In genomic region chr11:100575484-100575855, GRCm38 (mm10) we compare ENCODE assay signal across 8 mouse cellular contexts. TPM values are rescaled to one million over a fixed set of nuclear protein-coding genes. Genes with fewer than 3 reads are reported as not detected.
DNase-seq lines count a peak whose midpoint lies in the region; ATAC-seq and TF ChIP-seq lines count a peak whose summit lies in the region.

No protein-coding gene starts in this region.

- no peak for TF ChIP-seq CTCF in spleen, adult 2 months (IDR thresholded peaks at IDR 0.05; ENCODE audit: extremely low read depth, insufficient read depth, insufficient read length, insufficient replicate concordance)

- no peak for ATAC-seq in erythroblast, adult 5-6 weeks (replicated peaks; ENCODE audit: low FRiP score, poor library complexity, severe bottlenecking)
- peak; percentile 4; the same call in 1 of the 2 replicates for ATAC-seq in intestine, embryonic 16.5 days

- H3K27ac ChIP-seq in spleen, adult 2 months (ENCODE audit: insufficient read depth, low read length): peak overlapping the region; percentile 98
- peak overlapping the region; percentile 43 for H3K27ac ChIP-seq in intestine, embryonic 16.5 days (ENCODE audit: low read length)
- H3K27ac ChIP-seq in midbrain, embryonic 10.5 days (replicated peaks): peak overlapping the region; percentile 80

- peak overlapping the region; percentile 65 for H3K4me2 ChIP-seq in intestine, embryonic 16.5 days (ENCODE audit: low read depth, low read length)

- peaks cover 24% of the 10 kb centered on the region for H3K36me3 ChIP-seq in erythroblast, embryonic 14.5 days (ENCODE audit: control insufficient read depth)
- H3K36me3 ChIP-seq in spleen, adult 2 months (ENCODE audit: control insufficient read depth, insufficient read depth, low read length): peaks cover 24% of the 10 kb centered on the region
- peaks cover 3% of the 10 kb centered on the region; the same call in 1 of the 2 replicates for H3K36me3 ChIP-seq in intestine, embryonic 16.5 days (ENCODE audit: control insufficient read depth, insufficient read depth, low read length)
- H3K36me3 ChIP-seq in midbrain, embryonic 10.5 days: peaks cover 39% of the 10 kb centered on the region

- peak overlapping the region; percentile 71 for H3K9ac ChIP-seq in intestine, embryonic 16.5 days (ENCODE audit: low read depth, low read length)

- H3K9me3 ChIP-seq in erythroblast, embryonic 14.5 days (ENCODE audit: control insufficient read depth, low read length): no peaks in the 10 kb centered on the region
- H3K9me3 ChIP-seq in intestine, embryonic 16.5 days (ENCODE audit: control insufficient read depth, low read length): no peaks in the 10 kb centered on the region
- no peaks in the 10 kb centered on the region for H3K9me3 ChIP-seq in midbrain, embryonic 10.5 days (replicated peaks)

- TF ChIP-seq POLR2A in spleen, adult 2 months (IDR thresholded peaks at IDR 0.05; ENCODE audit: low read depth, low read length): no peak

- H3K27me3 ChIP-seq in erythroblast, embryonic 14.5 days (ENCODE audit: control insufficient read depth): peaks cover 5% of the 10 kb centered on the region
- no peaks in the 10 kb centered on the region for H3K27me3 ChIP-seq in spleen, adult 2 months (ENCODE audit: control insufficient read depth, insufficient read depth, low read length)
- H3K27me3 ChIP-seq in intestine, embryonic 16.5 days (replicated peaks; ENCODE audit: control insufficient read depth, insufficient read depth, low read length): no peaks in the 10 kb centered on the region; the same call in 1 of the 2 replicates
- peaks cover 37% of the 10 kb centered on the region for H3K27me3 ChIP-seq in midbrain, embryonic 10.5 days (ENCODE audit: low read depth, poor library complexity, severe bottlenecking)

- peaks cover 27% of the 10 kb centered on the region for H3K4me1 ChIP-seq in erythroblast, embryonic 14.5 days (ENCODE audit: control insufficient read depth)
- peaks cover 44% of the 10 kb centered on the region for H3K4me1 ChIP-seq in spleen, adult 2 months (ENCODE audit: control insufficient read depth, insufficient read depth, insufficient read length)
- H3K4me1 ChIP-seq in intestine, embryonic 16.5 days (ENCODE audit: control insufficient read depth, insufficient read depth, low read length): peaks cover 10% of the 10 kb centered on the region
- H3K4me1 ChIP-seq in midbrain, embryonic 10.5 days: peaks cover 35% of the 10 kb centered on the region

- WGBS in spleen, adult 2 months: 24% methylated on average over 2 of the region's 2 CpGs
- 42% methylated on average over 2 of the region's 2 CpGs for WGBS in intestine, embryonic 16.5 days
- 21% methylated on average over 2 of the region's 2 CpGs for WGBS in midbrain, embryonic 10.5 days

- H3K4me3 ChIP-seq in erythroblast, embryonic 14.5 days (replicated peaks): peak overlapping the region; percentile 69
- peak overlapping the region; percentile 96 for H3K4me3 ChIP-seq in spleen, adult 2 months (ENCODE audit: extremely low read depth, insufficient read depth, insufficient read length)
- H3K4me3 ChIP-seq in intestine, embryonic 16.5 days (ENCODE audit: low read length): peak overlapping the region; percentile 63
- peak overlapping the region; percentile 80 for H3K4me3 ChIP-seq in midbrain, embryonic 10.5 days

- DNase-seq in spleen, adult 2 months (ENCODE audit: low read depth in 1 of 2, low spot score in 2 of 2): no peak
- no peak for DNase-seq in spleen, postnatal 14 days (ENCODE audit: low spot score in 2 of 2)
- peak; percentile 25 for DNase-seq in midbrain, embryonic 10.5 days (ENCODE audit: low spot score)
- DNase-seq in gastrocnemius, adult 18-20 months (ENCODE audit: low spot score): no peak
- DNase-seq in embryo, embryonic 11 days: no peak

RNA-seq across cellular contexts. Expression of gene Cnp, which starts 0.8 kb away (rescaled TPM):
- 0.09 and 0.11 TPM in 2 replicates for polyA plus RNA-seq in erythroblast, embryonic 14.5 days (2012)
- 1.5 and 1.9 TPM in 2 replicates for total RNA-seq in erythroblast, adult 5-6 weeks (2015; ENCODE audit: low replicate concordance)
- 4.3 and 4.5 TPM in 2 replicates for total RNA-seq in erythroblast, adult 5-6 weeks (2017; ENCODE audit: low replicate concordance)
- 97.4 and 120 TPM in 2 replicates for polyA plus RNA-seq in spleen, adult 2 months (2012; rRNA removed)
- polyA plus RNA-seq in intestine, embryonic 16.5 days (2015; fragmentation: Nextera tagmentation; extraction: Ambion mirVana): 27.7 and 28.4 TPM in 2 replicates
- polyA plus RNA-seq in midbrain, embryonic 10.5 days (2016; fragmentation: Nextera tagmentation; extraction: Ambion mirVana): 17.7 and 22.6 TPM in 2 replicates
- 1 to 10 TPM; 3.8 to 5.0 TPM for total RNA-seq in gastrocnemius, adult 18-20 months (2021)

RNA-seq across cellular contexts. Expression of gene Ttc25, which starts 30.1 kb away (rescaled TPM):
- 0.01 TPM in 1 of 2 replicates, not detected in the other for polyA plus RNA-seq in erythroblast, embryonic 14.5 days (2012)
- not detected in 2 replicates for total RNA-seq in erythroblast, adult 5-6 weeks (2015; ENCODE audit: low replicate concordance)
- total RNA-seq in erythroblast, adult 5-6 weeks (2017; ENCODE audit: low replicate concordance): not detected in 2 replicates
- 0.04 and 0.07 TPM in 2 replicates for polyA plus RNA-seq in spleen, adult 2 months (2012; rRNA removed)
- polyA plus RNA-seq in intestine, embryonic 16.5 days (2015; fragmentation: Nextera tagmentation; extraction: Ambion mirVana): 0.24 and 0.45 TPM in 2 replicates
- 1.9 and 2.3 TPM in 2 replicates for polyA plus RNA-seq in midbrain, embryonic 10.5 days (2016; fragmentation: Nextera tagmentation; extraction: Ambion mirVana)
- total RNA-seq in gastrocnemius, adult 18-20 months (2021): under 1 TPM; 0.33 to 0.48 TPM

RNA-seq across cellular contexts. Expression of gene Nkiras2, which starts 43.6 kb away (rescaled TPM):
- polyA plus RNA-seq in erythroblast, embryonic 14.5 days (2012): 3.2 and 4.0 TPM in 2 replicates
- 10.2 and 18.2 TPM in 2 replicates for total RNA-seq in erythroblast, adult 5-6 weeks (2015; ENCODE audit: low replicate concordance)
- total RNA-seq in erythroblast, adult 5-6 weeks (2017; ENCODE audit: low replicate concordance): 7.3 and 11.2 TPM in 2 replicates
- 39.5 and 48.9 TPM in 2 replicates for polyA plus RNA-seq in spleen, adult 2 months (2012; rRNA removed)
- polyA plus RNA-seq in intestine, embryonic 16.5 days (2015; fragmentation: Nextera tagmentation; extraction: Ambion mirVana): 80.8 and 83.6 TPM in 2 replicates
- polyA plus RNA-seq in midbrain, embryonic 10.5 days (2016; fragmentation: Nextera tagmentation; extraction: Ambion mirVana): 101 and 112 TPM in 2 replicates
- 10 to 100 TPM; 16.6 to 17.4 TPM for total RNA-seq in gastrocnemius, adult 18-20 months (2021)

RNA-seq across cellular contexts. Expression of gene Dnajc7, which starts 44.5 kb away (rescaled TPM):
- 3.2 and 4.0 TPM in 2 replicates for polyA plus RNA-seq in erythroblast, embryonic 14.5 days (2012)
- 31.8 and 31.9 TPM in 2 replicates for total RNA-seq in erythroblast, adult 5-6 weeks (2015; ENCODE audit: low replicate concordance)
- 25.8 and 50.7 TPM in 2 replicates for total RNA-seq in erythroblast, adult 5-6 weeks (2017; ENCODE audit: low replicate concordance)
- polyA plus RNA-seq in spleen, adult 2 months (2012; rRNA removed): 43.9 and 53.7 TPM in 2 replicates
- polyA plus RNA-seq in intestine, embryonic 16.5 days (2015; fragmentation: Nextera tagmentation; extraction: Ambion mirVana): 171 and 184 TPM in 2 replicates
- polyA plus RNA-seq in midbrain, embryonic 10.5 days (2016; fragmentation: Nextera tagmentation; extraction: Ambion mirVana): 268 and 304 TPM in 2 replicates
- total RNA-seq in gastrocnemius, adult 18-20 months (2021): 100 to 1,000 TPM in 1 of 2 experiments, 10 to 100 TPM in 1; 81.1 to 111 TPM

RNA-seq across cellular contexts. Expression of gene Acly, which starts 47.7 kb away (rescaled TPM):
- polyA plus RNA-seq in erythroblast, embryonic 14.5 days (2012): 0.46 and 1.1 TPM in 2 replicates
- 29.0 and 34.4 TPM in 2 replicates for total RNA-seq in erythroblast, adult 5-6 weeks (2015; ENCODE audit: low replicate concordance)
- 16.2 and 28.4 TPM in 2 replicates for total RNA-seq in erythroblast, adult 5-6 weeks (2017; ENCODE audit: low replicate concordance)
- 57.4 and 58.6 TPM in 2 replicates for polyA plus RNA-seq in spleen, adult 2 months (2012; rRNA removed)
- 131 and 132 TPM in 2 replicates for polyA plus RNA-seq in intestine, embryonic 16.5 days (2015; fragmentation: Nextera tagmentation; extraction: Ambion mirVana)
- polyA plus RNA-seq in midbrain, embryonic 10.5 days (2016; fragmentation: Nextera tagmentation; extraction: Ambion mirVana): 312 and 380 TPM in 2 replicates
- total RNA-seq in gastrocnemius, adult 18-20 months (2021): 10 to 100 TPM in 1 of 2 experiments, 1 to 10 TPM in 1; 9.5 to 12.2 TPM

Comparison
In these comparisons a context has a peak if more than half of its experiments do, and no peak if none do; other contexts are left out.
1. H3K27ac ChIP-seq: peak in every context shown above with its lines; median percentile 98 in spleen, adult 2 months; 80 in midbrain, embryonic 10.5 days; 43 in intestine, embryonic 16.5 days.
2. RNA of gene Cnp, which starts 0.8 kb away (polyA plus RNA-seq): 97.4 to 120 TPM in spleen, adult 2 months, 27.7 to 28.4 TPM in intestine, embryonic 16.5 days and 17.7 to 22.6 TPM in midbrain, embryonic 10.5 days; 0.09 to 0.11 TPM in erythroblast, embryonic 14.5 days; every median in the first group is over 10 times any median in the second.
3. Peak in every context shown above with its lines, with median percentiles within 50 percentile points of each other: H3K4me3 ChIP-seq.